Mouse (Mus musculus) embryonic facial prominence, embryonic 14.5 days (tissue): ENCODE measurements around the gene Mettl16. TPM values are rescaled to one million over a fixed set of nuclear protein-coding genes. Genes with fewer than 3 reads are reported as not detected.
"Not testable (repeated sequence)": the region's sequence is repeated elsewhere in the genome, so short reads cannot be mapped to it uniquely, and the experiment has no call there.

Experiments
- ATAC-seq: fragments of 200-750 bp; cut with Nextera tagmentation; 2 replicates; pipeline ENCODE4 v1.8.0; 2017; ENCODE audit warnings: low read depth, moderate number of reproducible peaks, moderate TSS enrichment
- DNase-seq: peaks from one replicate; pipeline ENCODE4 v3.0.0-alpha.2; 2015; ENCODE audit warnings: low spot score
- H3K27ac ChIP-seq: fragments of 300-500 bp; sonication (generic); replicated peaks from 2 replicates; pipeline ENCODE4 v1.5.1; 2014; ENCODE audit warnings: low read depth, mild to moderate bottlenecking, low read length, moderate library complexity
- H3K27me3 ChIP-seq: fragments of 300-500 bp; sonication (generic); replicated peaks from 2 replicates; pipeline ENCODE4 v1.6.1; 2014; ENCODE audit warnings: low read length; ENCODE audit not compliant: control insufficient read depth, insufficient read depth
- H3K36me3 ChIP-seq: fragments of 300-500 bp; sonication (generic); 2 replicates; pipeline ENCODE4 v1.6.1; 2014; ENCODE audit warnings: low read length, mixed read lengths; ENCODE audit not compliant: control insufficient read depth, insufficient read depth
- H3K4me1 ChIP-seq: fragments of 300-500 bp; sonication (generic); 2 replicates; pipeline ENCODE4 v1.6.1; 2014; ENCODE audit warnings: antibody characterized with exemption, low read length; ENCODE audit not compliant: control insufficient read depth, insufficient read depth
- H3K4me2 ChIP-seq: fragments of 300-500 bp; sonication (generic); 2 replicates; pipeline ENCODE4 v1.6.1; 2014; ENCODE audit warnings: low read depth, mild to moderate bottlenecking, low read length, moderate library complexity, mixed read lengths
- H3K4me3 ChIP-seq: fragments of 300-500 bp; sonication (generic); 2 replicates; pipeline ENCODE4 v1.5.1; 2014; ENCODE audit warnings: low read depth, mild to moderate bottlenecking, low read length
- H3K9ac ChIP-seq: fragments of 300-500 bp; sonication (generic); 2 replicates; pipeline ENCODE4 v1.6.1; 2014; ENCODE audit warnings: low read depth, mild to moderate bottlenecking, low read length, moderate library complexity, mixed read lengths
- H3K9me3 ChIP-seq: fragments of 300-500 bp; sonication (generic); 2 replicates; pipeline ENCODE4 v1.6.1; 2016; ENCODE audit warnings: low read length; ENCODE audit not compliant: control insufficient read depth
- WGBS: fragments of 180-500 bp; shearing (Covaris S2); extraction: QIAGEN DNeasy Blood & Tissue Kit; methylation state at CpG from one replicate; pipeline ENCODE4 v1.1.7; 2014; 5-methylcytosine and 5-hydroxymethylcytosine counted together
- polyA plus RNA-seq: library from polyadenylated mRNA; unstranded; fragments of >200 nt; fragmentation: Nextera tagmentation; extraction: Ambion mirVana; gene quantifications from 2 replicates; pipeline ENCODE4 v1.2.1, GENCODE M21; 2014

Gene Mettl16
- polyA plus RNA-seq, 1 experiment from 2014 or later, result 28.4 TPM

DNA sequence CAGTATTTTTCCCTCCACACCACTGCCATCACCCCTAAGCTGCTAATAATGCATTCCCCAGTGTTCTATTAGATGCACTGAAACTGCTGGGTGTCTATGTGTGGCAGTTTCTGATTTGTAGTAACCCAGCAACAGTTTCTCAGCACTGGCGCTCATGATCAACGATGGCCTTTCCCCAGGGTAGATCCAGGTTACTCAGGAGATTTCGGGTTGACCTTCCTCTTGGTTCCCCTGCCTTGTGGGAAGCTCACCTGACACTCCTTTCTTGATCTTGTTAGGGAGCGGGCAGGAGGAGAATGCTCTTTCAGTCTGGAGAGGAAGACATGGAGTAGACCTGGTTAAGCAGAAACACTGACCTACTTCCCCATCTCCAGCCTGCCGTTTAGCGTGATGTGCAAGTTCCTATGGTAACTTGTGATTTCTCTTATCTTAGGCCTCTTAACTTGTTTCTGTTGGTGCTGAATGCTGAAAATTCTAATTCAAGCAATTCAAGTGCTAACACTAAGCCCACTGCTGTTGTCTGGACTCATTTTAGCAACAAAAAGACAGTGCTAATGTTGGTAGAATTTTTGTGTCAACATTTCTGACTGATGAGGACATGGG lies 37.7 kb downstream of the Mettl16 start:
- no peak overlapping the region for H3K4me2 ChIP-seq
- ATAC-seq (no peak), DNase-seq (no peak)
- 94% methylated on average over 6 of the region's 6 CpGs for WGBS
- H3K9me3 ChIP-seq, result no peaks in the 10 kb centered on the region
- no peak overlapping the region for H3K4me3 ChIP-seq
- H3K36me3 ChIP-seq, result peaks cover 66% of the 10 kb centered on the region
- no peaks in the 10 kb centered on the region for H3K27me3 ChIP-seq
- no peaks in the 10 kb centered on the region for H3K4me1 ChIP-seq
- H3K27ac ChIP-seq, result no peak overlapping the region
- H3K9ac ChIP-seq, result no peak overlapping the region

DNA sequence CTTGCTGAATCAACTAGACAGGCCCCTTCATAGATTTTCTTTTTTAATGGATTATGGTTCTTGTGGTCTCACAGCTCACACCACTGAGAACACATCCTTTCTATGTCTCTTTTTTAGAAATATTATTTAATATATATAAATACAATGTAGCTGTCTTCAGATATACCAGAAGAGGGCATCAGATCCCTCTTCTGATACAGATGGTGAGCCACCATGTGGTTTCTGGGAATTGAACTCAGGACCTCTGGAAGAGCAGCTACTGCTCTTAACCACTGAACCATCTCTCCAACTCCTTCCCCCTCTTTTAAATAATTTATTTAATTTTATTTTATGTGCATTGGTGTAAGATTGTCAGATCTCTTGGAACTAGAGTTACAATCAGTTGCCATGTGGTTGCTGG lies 39.5 kb downstream of the Mettl16 start:
- DNase-seq (no peak), ATAC-seq (no peak)
- Histone ChIP-seq H3K4me1 (no peaks in the 10 kb centered on the region), H3K36me3 (peaks cover 62% of the 10 kb centered on the region), H3K4me3 (no peak overlapping the region), H3K27ac (no peak overlapping the region), H3K27me3 (no peaks in the 10 kb centered on the region), H3K9ac (no peak overlapping the region), H3K4me2 (no peak overlapping the region), H3K9me3 (no peaks in the 10 kb centered on the region)

DNA sequence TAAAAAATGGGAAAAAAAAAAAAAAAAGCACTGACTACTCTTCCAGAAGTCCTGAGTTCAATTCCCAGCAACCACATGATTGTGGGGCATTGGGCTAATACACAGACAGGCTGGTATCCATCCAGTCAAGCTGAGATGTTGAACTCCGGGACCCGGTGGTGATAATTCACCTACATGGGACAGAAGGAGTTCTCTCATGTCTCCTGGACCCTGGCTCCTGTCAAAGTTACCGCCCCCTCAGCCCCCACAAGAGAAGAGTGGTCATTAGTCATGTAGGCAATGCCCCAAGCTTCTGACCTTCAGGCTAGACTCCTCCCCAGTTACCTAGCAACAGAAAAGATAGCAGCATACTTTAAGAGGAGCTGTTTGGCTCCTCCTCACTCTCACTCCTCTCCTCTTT lies 40.4 kb downstream of the Mettl16 start:
- H3K27me3 ChIP-seq, ATAC-seq, H3K4me1 ChIP-seq, H3K27ac ChIP-seq, H3K9ac ChIP-seq, H3K9me3 ChIP-seq, H3K4me3 ChIP-seq, DNase-seq, H3K4me2 ChIP-seq: not testable (repeated sequence)
- WGBS, result 92% methylated on average over 3 of the region's 3 CpGs
- peaks cover 61% of the 10 kb centered on the region for H3K36me3 ChIP-seq

DNA sequence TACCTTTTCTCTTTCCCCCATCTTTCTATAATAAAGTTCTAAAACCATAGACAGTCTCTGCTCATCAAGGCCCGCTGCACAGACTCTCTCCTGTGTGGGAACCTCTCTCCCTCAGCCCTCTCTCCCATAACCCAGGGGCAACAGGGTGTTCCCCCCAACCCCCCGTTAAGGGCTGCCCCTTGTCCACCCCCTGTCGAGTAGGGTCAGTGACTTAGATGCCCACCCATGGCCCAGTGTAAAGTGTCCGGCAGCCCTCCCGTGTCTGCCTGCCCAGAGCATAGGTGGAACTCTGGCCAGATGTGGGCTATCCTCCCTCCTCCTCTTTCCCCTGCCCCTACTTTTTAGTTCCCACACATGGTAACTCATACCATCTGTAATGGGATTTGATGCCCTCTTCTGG lies 40.9 kb downstream of the Mettl16 start:
- no peak overlapping the region for H3K4me3 ChIP-seq
- WGBS, result 81% methylated on average over 5 of the region's 5 CpGs

DNA sequence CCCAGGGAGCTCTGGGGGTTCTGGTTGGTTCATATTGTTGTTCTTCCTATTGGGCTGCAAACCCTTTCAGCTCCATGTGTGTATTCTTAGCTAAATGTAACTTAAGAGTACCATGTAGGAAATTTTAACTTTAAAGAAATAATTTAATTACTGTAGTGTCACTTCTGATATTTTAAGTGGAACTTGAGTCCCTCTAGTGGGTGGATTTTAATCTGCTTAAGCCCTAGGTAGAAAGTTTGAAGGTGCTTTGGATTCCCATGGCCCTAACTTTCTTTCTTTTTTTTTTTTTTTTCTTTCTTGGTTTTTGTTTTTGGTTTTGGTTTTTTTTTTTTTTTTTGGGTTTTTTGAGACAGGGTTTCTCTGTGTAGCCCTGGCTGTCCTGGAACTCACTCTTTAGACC lies 45.2 kb downstream of the Mettl16 start:
- Histone ChIP-seq H3K27ac (no peak overlapping the region), H3K36me3 (peaks cover 62% of the 10 kb centered on the region), H3K4me3 (no peak overlapping the region), H3K27me3 (no peaks in the 10 kb centered on the region), H3K9ac (no peak overlapping the region), H3K4me1 (no peaks in the 10 kb centered on the region), H3K4me2 (no peak overlapping the region), H3K9me3 (no peaks in the 10 kb centered on the region)
- ATAC-seq (no peak), DNase-seq (no peak)

More for the DNA sequence above, 40.9 kb downstream of the Mettl16 start:
- Histone ChIP-seq H3K36me3 (peaks cover 60% of the 10 kb centered on the region), H3K9ac (no peak overlapping the region), H3K4me2 (no peak overlapping the region), H3K9me3 (no peaks in the 10 kb centered on the region), H3K4me1 (no peaks in the 10 kb centered on the region), H3K27me3 (no peaks in the 10 kb centered on the region), H3K27ac (no peak overlapping the region)
- ATAC-seq (no peak), DNase-seq (no peak)

DNA sequence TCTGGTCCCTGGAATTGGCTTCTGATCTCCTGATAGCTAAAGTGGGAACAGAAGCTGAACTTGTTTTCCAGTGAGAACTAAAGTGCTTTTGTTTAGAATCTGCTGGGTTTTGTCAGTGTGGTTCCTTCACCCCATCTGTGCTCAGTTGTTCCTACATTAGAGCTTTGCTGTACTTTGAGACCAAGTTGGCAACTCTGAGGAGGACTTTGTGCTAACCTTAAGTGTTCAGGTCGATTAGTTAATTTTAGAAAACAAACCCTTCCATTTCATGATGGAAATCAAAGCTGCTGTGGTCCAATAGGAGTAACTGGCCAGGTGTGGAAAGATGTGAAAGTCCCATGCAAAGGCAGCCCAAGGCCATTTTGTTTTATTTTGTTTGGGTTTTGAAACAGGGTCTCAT lies 50.3 kb downstream of the Mettl16 start:
- no peak overlapping the region for H3K27ac ChIP-seq
- no peak overlapping the region for H3K9ac ChIP-seq
- H3K4me1 ChIP-seq, result no peaks in the 10 kb centered on the region
- H3K36me3 ChIP-seq, result peaks cover 40% of the 10 kb centered on the region
- H3K4me3 ChIP-seq, result no peak overlapping the region
- H3K9me3 ChIP-seq, result no peaks in the 10 kb centered on the region
- no peaks in the 10 kb centered on the region for H3K27me3 ChIP-seq
- WGBS, result 46% methylated on average over 1 of the region's 1 CpGs
- ATAC-seq, result no peak
- no peak overlapping the region for H3K4me2 ChIP-seq
- no peak for DNase-seq

DNA sequence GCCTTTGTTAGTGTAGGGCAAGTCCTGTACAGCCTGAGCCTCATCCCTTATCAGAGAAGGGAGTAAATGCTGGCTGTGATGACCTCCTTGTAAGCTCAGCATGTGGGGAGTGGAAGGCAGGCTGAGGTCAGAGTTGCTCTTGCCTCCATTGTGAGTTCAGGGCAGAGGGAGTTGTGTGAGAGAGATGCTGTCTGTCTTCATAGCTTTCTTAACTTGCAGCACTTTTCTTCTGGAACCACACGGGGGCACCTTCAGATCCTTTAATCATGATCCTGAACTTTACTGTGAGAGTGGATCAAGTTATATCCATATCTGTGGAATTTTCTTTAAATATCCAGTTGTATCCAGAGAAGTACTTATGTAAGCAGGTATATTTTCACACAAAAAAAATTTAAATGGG lies 50.8 kb downstream of the Mettl16 start:
- DNase-seq (peak; percentile 56), ATAC-seq (no peak)
- no peaks in the 10 kb centered on the region for H3K27me3 ChIP-seq
- H3K4me1 ChIP-seq, result no peaks in the 10 kb centered on the region
- no peak overlapping the region for H3K4me2 ChIP-seq
- no peak overlapping the region for H3K4me3 ChIP-seq
- WGBS, result 34% methylated on average over 1 of the region's 1 CpGs
- no peak overlapping the region for H3K27ac ChIP-seq
- no peak overlapping the region for H3K9ac ChIP-seq
- H3K36me3 ChIP-seq, result peaks cover 37% of the 10 kb centered on the region
- H3K9me3 ChIP-seq, result no peaks in the 10 kb centered on the region

DNA sequence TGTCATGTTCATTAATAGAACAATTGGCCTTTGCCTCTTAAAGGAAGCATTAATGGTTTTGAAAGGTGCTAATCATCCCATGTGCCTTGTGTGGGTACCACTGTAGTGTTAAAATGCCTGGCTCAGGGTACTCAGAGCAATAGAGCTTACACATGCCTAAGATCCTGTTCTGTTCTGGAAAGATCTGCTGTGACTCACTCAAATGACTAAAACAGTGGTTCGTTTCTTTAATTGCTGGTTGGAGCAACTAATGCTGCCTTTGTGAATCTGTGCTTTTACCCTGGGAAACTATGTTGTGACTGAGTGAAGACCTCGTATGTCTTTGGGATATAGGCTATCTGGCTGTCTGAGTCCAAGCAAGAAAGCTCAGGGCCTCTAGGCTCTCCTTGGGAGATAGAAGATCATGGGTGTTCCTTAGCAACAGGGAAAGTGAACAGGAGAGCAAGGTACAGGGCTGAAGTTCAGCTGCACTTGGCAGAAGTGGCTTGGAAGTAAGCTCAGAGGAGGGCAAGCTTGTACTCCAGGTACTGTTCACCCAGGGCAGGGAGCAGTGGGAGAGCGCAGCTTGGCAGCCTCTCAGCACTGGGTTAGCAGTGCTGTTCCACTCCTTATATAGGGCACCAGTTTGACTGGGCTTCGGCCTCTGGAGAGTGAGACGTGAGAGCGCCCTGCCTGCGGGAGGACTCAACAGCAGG lies 52.3 kb downstream of the Mettl16 start:
- 84% methylated on average over 7 of the region's 7 CpGs for WGBS
- H3K4me1 ChIP-seq, result 0 out of 2 replicates have a peak, but pooled peaks cover 2% of the 10 kb centered on the region
- H3K27ac ChIP-seq, result no peak overlapping the region
- ATAC-seq (no peak), DNase-seq (no peak)
- no peak overlapping the region for H3K9ac ChIP-seq
- H3K36me3 ChIP-seq, result peaks cover 24% of the 10 kb centered on the region
- no peak overlapping the region for H3K4me2 ChIP-seq
- no peak overlapping the region for H3K4me3 ChIP-seq
- H3K9me3 ChIP-seq, result no peaks in the 10 kb centered on the region
- H3K27me3 ChIP-seq, result no peaks in the 10 kb centered on the region

DNA sequence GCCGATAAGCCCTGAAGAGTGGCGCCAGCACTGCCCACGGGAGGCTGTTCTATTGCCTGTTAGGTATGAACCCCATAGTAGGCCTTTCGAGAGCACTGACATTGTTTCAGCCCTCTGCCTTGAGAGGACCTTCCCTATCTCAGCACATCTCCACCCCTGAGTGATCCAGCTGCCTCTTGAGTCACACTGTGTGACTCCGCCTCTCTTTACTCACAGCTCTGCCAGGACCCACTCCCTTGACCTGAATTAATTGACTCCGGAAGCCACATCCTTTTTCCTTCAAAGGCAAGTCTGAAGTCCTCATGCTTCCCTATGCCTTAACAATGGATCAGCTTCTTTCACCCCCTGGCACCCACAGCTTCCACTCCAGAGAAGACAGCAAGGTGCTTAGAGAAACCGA lies 55.5 kb downstream of the Mettl16 start:
- no peak overlapping the region for H3K9ac ChIP-seq
- H3K9me3 ChIP-seq, result no peaks in the 10 kb centered on the region
- ATAC-seq (no peak), DNase-seq (no peak)
- H3K4me1 ChIP-seq, result 0 out of 2 replicates have a peak, but pooled peaks cover 3% of the 10 kb centered on the region
- 73% methylated on average over 7 of the region's 7 CpGs for WGBS
- H3K27ac ChIP-seq, result no peak overlapping the region
- H3K36me3 ChIP-seq, result 0 out of 2 replicates have a peak, but pooled peaks cover 6% of the 10 kb centered on the region
- no peaks in the 10 kb centered on the region; the same call in 1 of the 2 replicates for H3K27me3 ChIP-seq
- H3K4me2 ChIP-seq, result no peak overlapping the region
- no peak overlapping the region for H3K4me3 ChIP-seq
